Mouse (Mus musculus) hindbrain, embryonic 11.5 days (tissue): ENCODE results near the gene Dner. TPM values are rescaled to one million over a fixed set of nuclear protein-coding genes. Genes with fewer than 3 reads are reported as not detected.
A peak's percentile ranks its signal among the peaks of the same experiment; 100 is the strongest.

ENCODE experiments used
- ATAC-seq: fragments of 200-750 bp; cut with Nextera tagmentation; 2 replicates; pipeline ENCODE4 v1.8.0; 2017; ENCODE audit warnings: mild to moderate bottlenecking, moderate TSS enrichment, moderate library complexity; ENCODE audit not compliant: low FRiP score
- DNase-seq: peaks from one replicate; pipeline ENCODE4 v3.0.0-alpha.2; 2015; ENCODE audit warnings: low spot score
- H3K27ac ChIP-seq: fragments of 300-500 bp; sonication (generic); 2 replicates; pipeline ENCODE4 v1.5.1; 2014; ENCODE audit warnings: mild to moderate bottlenecking, low read depth, low read length
- H3K27me3 ChIP-seq: fragments of 300-500 bp; sonication (generic); 2 replicates; pipeline ENCODE4 v1.6.1; 2014; ENCODE audit warnings: mild to moderate bottlenecking, low read length, moderate library complexity, mixed read lengths; ENCODE audit not compliant: control insufficient read depth, insufficient read depth
- H3K36me3 ChIP-seq: fragments of 300-500 bp; sonication (generic); 2 replicates; pipeline ENCODE4 v1.6.1; 2014; ENCODE audit warnings: mild to moderate bottlenecking, low read length, moderate library complexity, mixed read lengths; ENCODE audit not compliant: control insufficient read depth, insufficient read depth
- H3K4me1 ChIP-seq: fragments of 300-500 bp; sonication (generic); replicated peaks from 2 replicates; pipeline ENCODE4 v1.6.1; 2014; ENCODE audit warnings: low read length, mixed read lengths; ENCODE audit not compliant: control insufficient read depth, insufficient read depth
- H3K4me2 ChIP-seq: fragments of 300-500 bp; sonication (generic); replicated peaks from 2 replicates; pipeline ENCODE4 v1.6.1; 2014; ENCODE audit warnings: mild to moderate bottlenecking, low read depth, low read length
- H3K4me3 ChIP-seq: fragments of 300-500 bp; sonication (generic); 2 replicates; pipeline ENCODE4 v1.5.1; 2014; ENCODE audit warnings: low read depth, low read length
- H3K9ac ChIP-seq: fragments of 300-500 bp; sonication (generic); 2 replicates; pipeline ENCODE4 v1.6.1; 2014; ENCODE audit warnings: low read depth, low read length
- H3K9me3 ChIP-seq: fragments of 300-500 bp; sonication (generic); 2 replicates; pipeline ENCODE4 v1.6.1; 2016; ENCODE audit warnings: low read length; ENCODE audit not compliant: control insufficient read depth
- whole genome bisulfite sequencing: fragments of 180-500 bp; shearing (Covaris S2); extraction: QIAGEN DNeasy Blood & Tissue Kit; methylation state at CpG from one replicate; pipeline ENCODE4 v1.1.7; 2014; 5-methylcytosine and 5-hydroxymethylcytosine counted together
- polyA plus RNA-seq: library from polyadenylated mRNA; unstranded; fragments of >200 nt; fragmentation: Nextera tagmentation; extraction: Ambion mirVana; gene quantifications from 2 replicates; pipeline ENCODE4 v1.2.1, GENCODE M21; 2014

The Dner gene
- polyA plus RNA-seq, 1 experiment from 2014 or later, result 44.7 TPM

GRCm38 (mm10) chr1:84618094-84618493 is 77.9 kb downstream of the Dner start:
- Histone ChIP-seq H3K27ac (no peak overlapping the region), H3K9ac (no peak overlapping the region), H3K4me2 (no peak overlapping the region), H3K9me3 (no peaks in the 10 kb centered on the region), H3K4me1 (peaks cover 8% of the 10 kb centered on the region), H3K36me3 (no peaks in the 10 kb centered on the region), H3K4me3 (no peak overlapping the region), H3K27me3 (no peaks in the 10 kb centered on the region)
- WGBS, result 80% methylated on average over 1 of the region's 1 CpGs
- DNase-seq, result no peak
- no peak for ATAC-seq

- DNase-seq (no peak), ATAC-seq (no peak)
- Histone ChIP-seq H3K4me1 (no peaks in the 10 kb centered on the region; the same call in 1 of the 2 replicates), H3K4me3 (no peak overlapping the region), H3K9me3 (no peaks in the 10 kb centered on the region), H3K36me3 (no peaks in the 10 kb centered on the region), H3K27ac (no peak overlapping the region), H3K27me3 (no peaks in the 10 kb centered on the region), H3K4me2 (no peak overlapping the region), H3K9ac (no peak overlapping the region)
Measured at GRCm38 (mm10) chr1:84616133-84616532, 79.9 kb downstream of the Dner start.

DNA sequence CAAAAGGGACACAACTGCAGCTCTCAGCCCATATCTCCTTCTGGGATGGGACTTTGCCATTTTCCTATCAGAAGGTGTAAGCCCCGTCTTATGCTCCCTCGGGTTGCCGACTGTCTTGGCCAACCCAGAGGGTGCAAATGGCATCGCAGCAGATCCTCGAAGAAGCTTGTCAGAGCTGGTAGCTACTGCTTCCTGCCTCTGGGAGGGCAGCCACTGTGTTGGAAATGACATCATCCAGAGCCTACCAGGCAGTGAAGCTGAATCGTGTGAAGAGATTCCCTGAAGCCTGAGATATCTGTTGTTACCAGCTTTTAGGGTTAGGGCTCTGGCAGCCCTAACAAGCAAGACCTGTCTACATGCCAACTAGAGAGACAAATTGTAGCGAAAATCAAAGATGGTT is 81.4 kb downstream of the Dner start:
- Histone ChIP-seq H3K9me3 (no peaks in the 10 kb centered on the region), H3K36me3 (no peaks in the 10 kb centered on the region), H3K4me3 (no peak overlapping the region), H3K27ac (no peak overlapping the region), H3K4me1 (no peaks in the 10 kb centered on the region; the same call in 1 of the 2 replicates), H3K9ac (no peak overlapping the region), H3K27me3 (no peaks in the 10 kb centered on the region), H3K4me2 (no peak overlapping the region)
- no peak for ATAC-seq
- WGBS, result 87% methylated on average over 7 of the region's 7 CpGs
- no peak for DNase-seq

DNA sequence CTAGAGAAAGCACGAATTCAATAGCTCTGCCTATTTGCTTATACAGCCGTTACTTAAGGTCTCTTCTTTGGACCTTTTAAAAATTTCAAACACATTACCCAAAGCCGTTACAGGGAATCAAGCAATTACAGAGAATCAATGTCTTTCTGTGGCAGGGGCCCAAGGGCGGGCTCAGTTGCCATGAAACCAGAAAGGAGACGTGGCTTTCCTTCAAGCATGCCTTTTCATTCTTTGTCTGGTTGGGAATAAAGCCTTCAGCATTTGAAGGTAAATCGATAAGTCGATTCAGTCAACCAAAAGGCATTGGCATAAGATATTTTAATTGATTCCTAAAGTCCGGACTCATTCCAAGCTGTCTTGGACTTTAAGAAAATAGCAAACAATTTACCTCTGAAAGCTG is 82.9 kb downstream of the Dner start:
- Histone ChIP-seq H3K4me3 (no peak overlapping the region), H3K27ac (no peak overlapping the region), H3K27me3 (no peaks in the 10 kb centered on the region), H3K4me2 (no peak overlapping the region), H3K9ac (no peak overlapping the region), H3K36me3 (no peaks in the 10 kb centered on the region), H3K9me3 (no peaks in the 10 kb centered on the region), H3K4me1 (no peaks in the 10 kb centered on the region; the same call in 1 of the 2 replicates)
- DNase-seq, result peak; percentile 52
- WGBS, result 47% methylated on average over 8 of the region's 8 CpGs
- peak; percentile 53; the same call in 1 of the 2 replicates for ATAC-seq

DNA sequence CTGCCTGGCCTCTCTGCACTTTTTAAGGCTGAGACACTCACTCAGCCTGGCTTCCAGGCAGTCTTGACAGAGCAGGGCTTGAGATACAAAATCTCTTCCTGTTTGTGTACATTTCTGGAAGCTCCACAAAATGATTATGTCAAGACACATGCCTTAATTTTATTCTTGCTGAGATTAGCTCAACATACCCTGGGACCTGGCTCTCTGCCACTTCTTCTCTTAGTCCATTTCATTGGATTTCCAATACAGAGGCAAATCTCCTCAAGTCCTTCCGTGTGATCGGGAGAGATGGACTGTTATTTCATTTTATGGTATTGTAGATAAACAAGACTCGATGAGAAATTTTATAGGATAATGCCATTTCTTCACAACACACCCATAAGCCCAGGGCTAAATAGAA is 84.7 kb downstream of the Dner start:
- no peaks in the 10 kb centered on the region for H3K9me3 ChIP-seq
- H3K4me3 ChIP-seq, result no peak overlapping the region
- DNase-seq (no peak), ATAC-seq (no peak)
- no peak overlapping the region for H3K9ac ChIP-seq
- H3K27ac ChIP-seq, result no peak overlapping the region
- H3K27me3 ChIP-seq, result no peaks in the 10 kb centered on the region
- H3K4me2 ChIP-seq, result no peak overlapping the region
- H3K4me1 ChIP-seq, result no peaks in the 10 kb centered on the region; the same call in 1 of the 2 replicates
- H3K36me3 ChIP-seq, result no peaks in the 10 kb centered on the region
- WGBS, result 94% methylated on average over 3 of the region's 3 CpGs

DNA sequence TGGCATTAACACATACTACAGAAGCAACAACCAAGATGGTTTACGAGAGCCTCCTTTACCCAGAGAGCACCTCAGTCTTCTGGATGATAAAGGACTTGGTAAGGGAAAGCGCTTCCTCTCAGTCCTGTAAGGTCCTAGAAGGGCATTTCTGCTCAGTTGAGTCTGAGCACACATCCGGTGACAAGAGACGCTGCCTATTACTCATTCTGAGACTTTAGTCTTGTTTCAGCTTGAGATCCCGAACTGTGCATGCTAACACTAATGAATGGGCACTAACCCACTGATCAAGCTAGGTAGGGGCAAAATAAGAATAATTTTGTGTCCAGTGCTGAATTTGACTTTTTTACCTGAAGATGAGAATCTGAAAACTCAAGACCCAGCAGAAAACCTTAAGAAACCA is 97.0 kb downstream of the Dner start:
- no peaks in the 10 kb centered on the region for H3K36me3 ChIP-seq
- ATAC-seq (no peak), DNase-seq (no peak)
- H3K4me2 ChIP-seq, result no peak overlapping the region
- H3K27me3 ChIP-seq, result no peaks in the 10 kb centered on the region
- WGBS, result 93% methylated on average over 5 of the region's 5 CpGs
- H3K9ac ChIP-seq, result no peak overlapping the region
- H3K27ac ChIP-seq, result no peak overlapping the region
- H3K4me1 ChIP-seq, result no peaks in the 10 kb centered on the region
- H3K4me3 ChIP-seq, result no peak overlapping the region
- H3K9me3 ChIP-seq, result no peaks in the 10 kb centered on the region

DNA sequence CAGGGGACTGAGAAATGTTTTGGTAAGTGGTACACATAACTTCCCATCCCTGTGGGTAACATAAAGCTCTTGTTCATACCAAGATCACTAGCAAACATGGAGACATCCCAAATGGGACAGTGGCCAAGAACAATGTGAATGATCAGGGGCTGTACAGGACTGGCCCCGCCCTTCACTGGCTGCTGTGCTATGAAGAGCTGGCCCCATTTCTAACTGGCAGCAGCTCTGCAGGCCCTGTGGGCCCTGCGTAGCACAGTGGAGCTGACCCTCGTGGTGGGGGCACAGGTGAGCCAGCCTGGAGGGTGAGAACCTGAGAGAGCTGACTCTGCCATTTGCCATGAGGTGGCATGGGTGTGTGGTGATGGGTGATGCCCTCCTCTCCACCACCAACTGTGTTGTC is 100.0 kb downstream of the Dner start:
- Histone ChIP-seq H3K9me3 (no peaks in the 10 kb centered on the region), H3K4me1 (no peaks in the 10 kb centered on the region), H3K27me3 (no peaks in the 10 kb centered on the region), H3K36me3 (no peaks in the 10 kb centered on the region), H3K4me3 (no peak overlapping the region), H3K9ac (no peak overlapping the region), H3K27ac (no peak overlapping the region), H3K4me2 (no peak overlapping the region)
- 79% methylated on average over 3 of the region's 3 CpGs for WGBS
- ATAC-seq (no peak), DNase-seq (no peak)

GRCm38 (mm10) chr1:84592394-84592793 is 103.6 kb downstream of the Dner start:
- no peaks in the 10 kb centered on the region for H3K27me3 ChIP-seq
- H3K4me3 ChIP-seq, result no peak overlapping the region
- no peaks in the 10 kb centered on the region for H3K4me1 ChIP-seq
- H3K9me3 ChIP-seq, result no peaks in the 10 kb centered on the region
- H3K9ac ChIP-seq, result no peak overlapping the region
- H3K27ac ChIP-seq, result 0 out of 2 replicates have a peak overlapping the region, but pooled peaks have one; percentile 20
- 82% methylated on average over 3 of the region's 3 CpGs for WGBS
- no peak for DNase-seq
- no peak for ATAC-seq
- no peak overlapping the region for H3K4me2 ChIP-seq
- no peaks in the 10 kb centered on the region for H3K36me3 ChIP-seq

DNA sequence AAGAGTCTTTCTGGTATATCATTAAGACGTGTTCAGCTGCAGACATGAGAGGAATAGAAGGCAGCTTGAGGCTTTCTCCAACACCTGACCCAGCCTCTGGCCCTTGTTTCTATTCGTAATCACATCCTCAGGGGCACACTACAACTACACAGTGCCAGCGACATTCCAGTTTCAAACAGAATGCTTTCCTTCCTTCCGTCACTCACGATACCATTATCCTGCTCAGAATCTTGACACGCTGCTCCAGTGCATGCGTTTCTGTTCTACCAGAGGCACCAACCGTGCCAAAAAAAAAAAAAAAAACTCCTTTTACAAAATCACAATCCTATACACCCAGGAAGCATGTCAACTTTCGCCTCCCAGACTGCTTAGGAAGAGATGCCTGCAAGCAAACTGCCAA is 105.5 kb downstream of the Dner start:
- ATAC-seq, result no peak
- no peaks in the 10 kb centered on the region for H3K4me1 ChIP-seq
- no peak for DNase-seq
- no peak overlapping the region for H3K4me3 ChIP-seq
- no peaks in the 10 kb centered on the region for H3K36me3 ChIP-seq
- no peak overlapping the region for H3K27ac ChIP-seq
- H3K4me2 ChIP-seq, result no peak overlapping the region
- no peaks in the 10 kb centered on the region for H3K9me3 ChIP-seq
- no peak overlapping the region for H3K9ac ChIP-seq
- H3K27me3 ChIP-seq, result no peaks in the 10 kb centered on the region
- WGBS, result 80% methylated on average over 9 of the region's 9 CpGs
